Mouse (Mus musculus): ENCODE data around the gene Thy1. TPM values are rescaled to one million over a fixed set of nuclear protein-coding genes. Genes with fewer than 3 reads are reported as not detected.

Thy1 gene
- total RNA-seq, 1 experiment, result 10.2 TPM

- Histone ChIP-seq H3K4me3 (ENCODE audit: insufficient read depth in 1 of 2, low read depth in 1 of 2, low read length in 2 of 2, poor library complexity in 1 of 2, severe bottlenecking in 1 of 2) (no peak overlapping the region), H3K9me3 (ENCODE audit: control insufficient read depth, insufficient read depth, low read depth, low read length) (no peaks in the 10 kb centered on the region), H3K36me3 (ENCODE audit: control insufficient read depth, insufficient read depth, low read length, poor library complexity, severe bottlenecking) (peaks cover 4% of the 10 kb centered on the region; the same call in 1 of the 2 replicates), H3K4me1 (ENCODE audit: control insufficient read depth in 2 of 2, insufficient read depth in 2 of 2, low read length in 2 of 2, poor library complexity in 1 of 2) (peaks cover 0 to 2% of the 10 kb centered on the region in 2 experiments; a peak in 1 of 4 replicates), H3K27ac (ENCODE audit: insufficient read depth, low read depth, low read length, poor library complexity, severe bottlenecking) (no peak overlapping the region), H3K9ac (ENCODE audit: insufficient read depth, low read depth, low read length, poor library complexity, severe bottlenecking) (no peak overlapping the region)
- in situ Hi-C loops (cut with MboI; ENCODE audit: low sequenced_read_pairs in 2 of 2, unreplicated experiment in 2 of 2), result no loop called here
- no peak for TF ChIP-seq ZNF384 (IDR thresholded peaks at IDR 0.05; ENCODE audit: low read depth, low read length)
- TF ChIP-seq CHD2 (IDR thresholded peaks at IDR 0.05; ENCODE audit: low read depth, low read length), result no peak
- TF ChIP-seq HCFC1 (IDR thresholded peaks at IDR 0.05; ENCODE audit: borderline replicate concordance, insufficient read depth, low read length), result no peak
- no peak for TF ChIP-seq MAFK (IDR thresholded peaks at IDR 0.05; ENCODE audit: insufficient read depth, low read depth, low read length)
- TF ChIP-seq ZC3H11A (IDR thresholded peaks at IDR 0.05; ENCODE audit: borderline replicate concordance, low read depth, low read length), result no peak
- DNase-seq (ENCODE audit: low read depth, low spot score), result no peak
Measured at GRCm38 (mm10) chr9:44095781-44096180, 52.6 kb downstream of the Thy1 start.

- in situ Hi-C loops (cut with MboI; ENCODE audit: low sequenced_read_pairs in 2 of 2, unreplicated experiment in 2 of 2), result no loop called here
- TF ChIP-seq ZNF384 (IDR thresholded peaks at IDR 0.05; ENCODE audit: low read depth, low read length) (no peak), MAFK (IDR thresholded peaks at IDR 0.05; ENCODE audit: insufficient read depth, low read depth, low read length) (no peak), HCFC1 (IDR thresholded peaks at IDR 0.05; ENCODE audit: borderline replicate concordance, insufficient read depth, low read length) (no peak), CHD2 (IDR thresholded peaks at IDR 0.05; ENCODE audit: low read depth, low read length) (no peak), ZC3H11A (IDR thresholded peaks at IDR 0.05; ENCODE audit: borderline replicate concordance, low read depth, low read length) (no peak)
- H3K27ac ChIP-seq (ENCODE audit: insufficient read depth, low read depth, low read length, poor library complexity, severe bottlenecking), result no peak overlapping the region
- peaks cover 0 to 4% of the 10 kb centered on the region in 2 experiments; a peak in 1 of 4 replicates for H3K4me1 ChIP-seq (ENCODE audit: control insufficient read depth in 2 of 2, insufficient read depth in 2 of 2, low read length in 2 of 2, poor library complexity in 1 of 2)
- H3K9ac ChIP-seq (ENCODE audit: insufficient read depth, low read depth, low read length, poor library complexity, severe bottlenecking), result no peak overlapping the region
- peaks cover 4% of the 10 kb centered on the region; the same call in 1 of the 2 replicates for H3K36me3 ChIP-seq (ENCODE audit: control insufficient read depth, insufficient read depth, low read length, poor library complexity, severe bottlenecking)
- DNase-seq (ENCODE audit: low read depth, low spot score), result no peak
- no peak overlapping the region for H3K4me3 ChIP-seq (ENCODE audit: insufficient read depth in 1 of 2, low read depth in 1 of 2, low read length in 2 of 2, poor library complexity in 1 of 2, severe bottlenecking in 1 of 2)
- no peaks in the 10 kb centered on the region for H3K9me3 ChIP-seq (ENCODE audit: control insufficient read depth, insufficient read depth, low read depth, low read length)
Measured at GRCm38 (mm10) chr9:44096536-44096935, 53.4 kb downstream of the Thy1 start.

Other genes with a start within 250 kb of the Thy1 start
- 3.9 and 4.0 TPM in 2 replicates for gene Usp2, start 23.6 kb downstream of the Thy1 start, total RNA-seq (2012; rRNA removed)
- 0.09 and 0.11 TPM in 2 replicates for gene Mfrp, start 58.3 kb downstream of the Thy1 start, total RNA-seq (2012; rRNA removed)
- 0.79 and 1.6 TPM in 2 replicates for gene C1qtnf5, start 63.9 kb downstream of the Thy1 start, total RNA-seq (2012; rRNA removed)
- 0.18 and 0.26 TPM in 2 replicates for gene Gm49380, start 70.1 kb downstream of the Thy1 start, total RNA-seq (2012; rRNA removed)
- gene Rnf26, start 70.1 kb downstream of the Thy1 start, total RNA-seq (2012; rRNA removed), result 19.9 and 23.1 TPM in 2 replicates
- gene Mcam, start 91.1 kb downstream of the Thy1 start, total RNA-seq (2012; rRNA removed), result 53.1 and 108 TPM in 2 replicates
- gene Cbl, start 190.7 kb downstream of the Thy1 start, total RNA-seq (2012; rRNA removed), result 17.3 and 20.0 TPM in 2 replicates
- gene Ccdc153, start 197.3 kb downstream of the Thy1 start, total RNA-seq (2012; rRNA removed), result not detected in 2 replicates
- 0.32 and 1.1 TPM in 2 replicates for gene Pdzd3, start 208.1 kb downstream of the Thy1 start, total RNA-seq (2012; rRNA removed)
- gene Nlrx1, start 225.2 kb downstream of the Thy1 start, total RNA-seq (2012; rRNA removed), result 0.63 and 1.1 TPM in 2 replicates
- gene Abcg4, start 245.2 kb downstream of the Thy1 start, total RNA-seq (2012; rRNA removed), result 0.45 and 0.53 TPM in 2 replicates

Data from ES-E14 (cell line).